Mouse (Mus musculus): Measurements from ENCODE around the gene Trpm5. TPM values are rescaled to one million over a fixed set of nuclear protein-coding genes. Genes with fewer than 3 reads are reported as not detected.

Trpm5 gene
- polyA plus RNA-seq, 1 experiment, result not detected

DNA sequence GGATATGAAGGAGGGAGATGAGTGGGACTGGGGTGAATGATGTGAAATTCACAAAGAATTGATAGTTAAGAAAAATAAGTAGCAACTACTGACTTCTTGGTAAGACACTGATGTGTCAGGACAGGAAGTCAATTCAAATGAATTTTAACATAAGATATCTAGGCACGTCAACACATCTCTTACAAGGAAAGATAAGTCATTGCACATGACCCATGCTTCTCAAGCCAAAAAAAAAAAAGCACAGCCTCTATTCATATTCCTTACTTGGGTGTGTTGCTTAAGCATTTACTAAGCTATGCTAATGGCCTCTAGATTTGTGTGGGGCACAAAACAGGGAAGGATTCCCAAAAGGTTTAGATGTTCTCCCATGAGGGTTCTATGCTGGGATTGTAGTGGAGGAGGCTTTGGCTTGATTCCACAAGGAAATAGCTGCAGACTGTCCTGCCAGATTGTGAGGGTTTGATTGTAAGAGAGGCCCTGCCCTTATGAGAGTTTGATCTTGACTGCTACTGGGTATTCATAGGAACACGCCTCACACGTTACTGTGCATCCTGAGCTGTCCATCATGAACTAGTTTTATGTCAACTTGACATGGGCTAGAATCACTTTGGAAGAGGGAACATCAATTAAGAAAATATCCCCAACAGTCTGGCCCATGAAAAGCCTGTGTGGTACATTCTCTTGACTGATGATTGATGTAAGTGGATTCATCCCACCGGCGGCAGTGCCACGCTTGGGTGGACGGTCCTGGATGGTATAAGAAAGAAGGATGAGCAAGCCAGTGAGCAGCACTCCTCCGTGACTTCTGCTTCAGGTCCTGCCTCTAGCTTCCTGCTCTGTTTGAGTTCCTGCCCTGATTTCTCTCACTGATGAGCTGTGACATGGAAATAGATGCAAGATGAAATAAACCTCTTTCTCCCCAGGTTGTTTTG lies 59.7 kb downstream of the Trpm5 start:
- peaks cover 36% of the 10 kb centered on the region for H3K4me1 ChIP-seq (ENCODE audit: control insufficient read depth, insufficient read depth, low read length)
- H3K27ac ChIP-seq (ENCODE audit: insufficient read depth, low read depth, low read length), result no peak overlapping the region
- TF ChIP-seq POLR2A (IDR thresholded peaks at IDR 0.05; ENCODE audit: borderline replicate concordance, low read depth, low read length) (no peak), CTCF (IDR thresholded peaks at IDR 0.05; ENCODE audit: low read depth, low read length) (no peak)
- H3K4me3 ChIP-seq (ENCODE audit: insufficient read depth, low read length), result no peak overlapping the region

DNA sequence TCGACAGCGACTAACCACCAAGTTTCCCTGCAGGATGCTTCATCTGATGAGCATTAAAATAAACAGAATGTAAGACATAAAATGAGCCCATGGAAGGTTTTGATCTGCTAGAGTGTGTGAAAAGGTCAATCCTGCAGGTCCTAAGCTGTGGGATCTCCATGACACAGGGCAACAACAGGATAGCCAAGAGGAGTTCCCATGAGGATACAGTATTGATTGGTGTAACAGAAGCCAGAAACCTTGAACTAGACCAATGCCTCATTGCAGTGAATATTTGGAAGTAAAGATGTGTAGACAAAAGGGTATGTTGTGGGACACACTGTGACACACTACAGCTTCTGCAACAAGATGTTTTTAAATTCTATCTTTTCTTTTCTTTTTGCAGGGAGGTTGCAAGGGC lies 60.3 kb downstream of the Trpm5 start:
- Histone ChIP-seq H3K4me1 (ENCODE audit: control insufficient read depth, insufficient read depth, low read length) (peaks cover 29% of the 10 kb centered on the region), H3K4me3 (ENCODE audit: insufficient read depth, low read length) (no peak overlapping the region), H3K27ac (ENCODE audit: insufficient read depth, low read depth, low read length) (no peak overlapping the region)
- TF ChIP-seq POLR2A (IDR thresholded peaks at IDR 0.05; ENCODE audit: borderline replicate concordance, low read depth, low read length) (no peak), CTCF (IDR thresholded peaks at IDR 0.05; ENCODE audit: low read depth, low read length) (no peak)

DNA sequence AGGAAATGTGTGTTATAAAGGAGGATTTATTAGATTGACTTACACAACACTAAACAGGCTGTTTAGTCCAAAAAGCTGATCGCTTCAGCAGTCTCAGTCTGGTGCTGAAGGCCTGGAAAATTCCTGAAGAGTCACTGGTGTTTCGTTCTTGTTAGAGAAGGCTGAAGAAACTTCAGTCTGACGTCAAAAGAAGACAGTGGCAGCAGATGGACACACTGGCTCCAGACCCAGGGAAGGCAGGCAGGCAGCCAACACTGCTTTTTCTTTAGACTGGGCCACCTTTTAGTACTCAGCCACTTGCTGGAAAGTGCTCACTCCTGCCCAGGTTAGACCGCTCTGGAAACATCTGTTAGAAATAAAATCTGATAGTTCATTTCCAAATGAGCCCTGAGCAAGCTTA lies 60.9 kb downstream of the Trpm5 start:
- Histone ChIP-seq H3K27ac (ENCODE audit: insufficient read depth, low read depth, low read length) (no peak overlapping the region), H3K4me1 (ENCODE audit: control insufficient read depth, insufficient read depth, low read length) (peaks cover 25% of the 10 kb centered on the region), H3K4me3 (ENCODE audit: insufficient read depth, low read length) (no peak overlapping the region)
- TF ChIP-seq POLR2A (IDR thresholded peaks at IDR 0.05; ENCODE audit: borderline replicate concordance, low read depth, low read length) (no peak), CTCF (IDR thresholded peaks at IDR 0.05; ENCODE audit: low read depth, low read length) (no peak)

DNA sequence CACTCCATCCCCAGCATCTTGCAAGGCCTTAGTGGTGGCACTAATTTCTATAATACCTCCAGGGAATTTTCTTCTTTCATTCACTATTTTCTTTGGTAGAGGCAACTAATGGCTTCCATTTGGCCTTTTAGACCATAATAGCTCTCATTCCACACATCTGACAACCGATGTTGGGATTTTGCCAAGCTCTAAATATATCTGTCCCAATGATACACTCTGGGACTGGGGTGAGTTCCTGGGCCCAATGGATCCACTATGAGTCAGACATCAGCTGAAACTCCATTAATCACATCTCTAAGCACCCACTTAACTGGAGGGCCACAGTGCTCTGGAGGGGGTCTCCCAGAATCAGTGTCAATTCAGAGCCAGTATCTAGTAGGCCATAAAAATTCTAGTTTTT lies 62.6 kb downstream of the Trpm5 start:
- no peak overlapping the region for H3K27ac ChIP-seq (ENCODE audit: insufficient read depth, low read depth, low read length)

DNA sequence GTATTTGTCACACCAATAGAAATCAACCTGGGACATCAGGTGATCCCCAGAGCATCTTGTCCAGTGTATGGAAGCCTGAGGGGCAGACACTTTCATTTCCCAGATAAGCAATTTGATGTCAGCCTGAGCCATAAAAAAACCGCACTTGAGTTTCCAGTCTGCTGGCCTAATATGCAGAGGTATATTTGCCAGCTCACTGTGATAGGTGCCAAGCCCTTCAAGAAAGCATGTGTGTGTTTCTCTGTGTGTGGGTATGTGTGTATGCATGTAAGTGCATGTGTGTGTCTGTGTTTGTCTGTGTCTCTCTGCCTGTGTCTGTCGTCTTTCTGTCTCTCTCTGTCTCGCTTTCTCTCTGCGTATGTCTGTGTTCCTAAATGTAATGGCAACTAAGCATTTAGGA lies 67.2 kb downstream of the Trpm5 start:
- peaks cover 12% of the 10 kb centered on the region for H3K4me1 ChIP-seq (ENCODE audit: control insufficient read depth, insufficient read depth, low read length)
- H3K27ac ChIP-seq (ENCODE audit: insufficient read depth, low read depth, low read length), result no peak overlapping the region
- no peak overlapping the region for H3K4me3 ChIP-seq (ENCODE audit: insufficient read depth, low read length)
- no peak for TF ChIP-seq POLR2A (IDR thresholded peaks at IDR 0.05; ENCODE audit: borderline replicate concordance, low read depth, low read length)
- TF ChIP-seq CTCF (IDR thresholded peaks at IDR 0.05; ENCODE audit: low read depth, low read length), result no peak

More for the DNA sequence above, 62.6 kb downstream of the Trpm5 start:
- TF ChIP-seq CTCF (IDR thresholded peaks at IDR 0.05; ENCODE audit: low read depth, low read length) (no peak), POLR2A (IDR thresholded peaks at IDR 0.05; ENCODE audit: borderline replicate concordance, low read depth, low read length) (no peak)
- Histone ChIP-seq H3K4me1 (ENCODE audit: control insufficient read depth, insufficient read depth, low read length) (peaks cover 9% of the 10 kb centered on the region), H3K4me3 (ENCODE audit: insufficient read depth, low read length) (no peak overlapping the region)

DNA sequence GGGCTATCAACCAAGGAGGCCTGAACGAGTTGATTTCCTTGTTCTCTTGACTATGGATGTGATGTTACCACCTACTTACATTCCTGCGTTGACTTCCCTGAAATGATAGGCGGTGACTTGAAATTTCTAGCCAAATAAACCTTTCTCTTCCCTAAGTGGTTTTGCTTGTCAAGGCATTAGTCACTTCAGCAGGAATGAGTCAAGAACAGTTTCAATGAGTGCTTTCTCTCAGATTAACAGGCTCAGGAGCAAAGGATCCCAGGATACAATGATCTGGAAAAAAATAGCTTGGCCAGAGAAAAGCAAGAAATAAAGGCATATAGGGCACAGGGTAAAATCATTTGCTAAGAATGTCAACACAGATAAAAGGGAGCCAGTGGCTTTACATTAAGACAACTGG lies 68.9 kb downstream of the Trpm5 start:
- TF ChIP-seq CTCF (IDR thresholded peaks at IDR 0.05; ENCODE audit: low read depth, low read length) (no peak), POLR2A (IDR thresholded peaks at IDR 0.05; ENCODE audit: borderline replicate concordance, low read depth, low read length) (no peak)
- Histone ChIP-seq H3K27ac (ENCODE audit: insufficient read depth, low read depth, low read length) (no peak overlapping the region), H3K4me3 (ENCODE audit: insufficient read depth, low read length) (no peak overlapping the region), H3K4me1 (ENCODE audit: control insufficient read depth, insufficient read depth, low read length) (peaks cover 27% of the 10 kb centered on the region)

DNA sequence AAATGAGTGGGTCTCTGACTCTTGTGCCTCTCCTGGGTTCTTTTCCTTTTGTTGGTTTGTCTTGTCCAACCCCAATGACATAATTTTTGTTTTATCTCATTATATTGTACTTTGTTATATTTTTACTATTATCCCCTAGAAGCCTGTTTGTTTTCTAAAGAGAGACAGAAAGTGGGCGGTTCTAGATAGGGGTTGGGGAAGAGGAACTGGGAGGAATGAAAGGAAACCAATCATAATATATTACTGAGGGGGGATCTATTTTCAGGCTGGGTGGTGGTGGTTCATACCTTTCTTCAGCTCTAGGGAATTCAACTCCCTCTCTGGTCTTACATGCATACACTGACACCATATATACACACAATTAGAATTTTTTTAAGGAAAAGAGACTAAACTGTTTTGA lies 70.1 kb downstream of the Trpm5 start:
- TF ChIP-seq CTCF (IDR thresholded peaks at IDR 0.05; ENCODE audit: low read depth, low read length) (no peak), POLR2A (IDR thresholded peaks at IDR 0.05; ENCODE audit: borderline replicate concordance, low read depth, low read length) (no peak)
- Histone ChIP-seq H3K4me3 (ENCODE audit: insufficient read depth, low read length) (no peak overlapping the region), H3K27ac (ENCODE audit: insufficient read depth, low read depth, low read length) (no peak overlapping the region), H3K4me1 (ENCODE audit: control insufficient read depth, insufficient read depth, low read length) (peaks cover 28% of the 10 kb centered on the region)

DNA sequence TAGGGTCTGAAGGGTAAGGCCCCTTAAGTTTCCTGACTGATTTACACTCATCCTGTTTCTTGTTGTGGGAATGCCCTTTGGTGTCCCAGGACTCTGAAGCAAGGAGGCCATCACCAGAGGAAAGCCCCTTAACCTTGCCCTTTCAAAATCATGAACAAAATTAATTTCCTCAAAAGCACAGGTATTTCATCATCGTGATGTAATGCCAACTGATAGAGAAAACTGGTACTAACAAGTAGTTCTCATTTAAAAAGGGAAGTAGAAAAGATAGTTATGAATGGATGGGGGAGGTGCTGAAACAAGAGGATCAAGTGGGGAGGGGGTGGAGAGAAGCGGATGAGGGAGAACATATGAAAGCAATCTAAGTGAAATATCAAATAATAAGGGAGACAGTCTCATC lies 70.9 kb downstream of the Trpm5 start:
- no peak overlapping the region for H3K27ac ChIP-seq (ENCODE audit: insufficient read depth, low read depth, low read length)
- H3K4me1 ChIP-seq (ENCODE audit: control insufficient read depth, insufficient read depth, low read length), result peaks cover 28% of the 10 kb centered on the region
- TF ChIP-seq POLR2A (IDR thresholded peaks at IDR 0.05; ENCODE audit: borderline replicate concordance, low read depth, low read length) (no peak), CTCF (IDR thresholded peaks at IDR 0.05; ENCODE audit: low read depth, low read length) (no peak)
- H3K4me3 ChIP-seq (ENCODE audit: insufficient read depth, low read length), result no peak overlapping the region

DNA sequence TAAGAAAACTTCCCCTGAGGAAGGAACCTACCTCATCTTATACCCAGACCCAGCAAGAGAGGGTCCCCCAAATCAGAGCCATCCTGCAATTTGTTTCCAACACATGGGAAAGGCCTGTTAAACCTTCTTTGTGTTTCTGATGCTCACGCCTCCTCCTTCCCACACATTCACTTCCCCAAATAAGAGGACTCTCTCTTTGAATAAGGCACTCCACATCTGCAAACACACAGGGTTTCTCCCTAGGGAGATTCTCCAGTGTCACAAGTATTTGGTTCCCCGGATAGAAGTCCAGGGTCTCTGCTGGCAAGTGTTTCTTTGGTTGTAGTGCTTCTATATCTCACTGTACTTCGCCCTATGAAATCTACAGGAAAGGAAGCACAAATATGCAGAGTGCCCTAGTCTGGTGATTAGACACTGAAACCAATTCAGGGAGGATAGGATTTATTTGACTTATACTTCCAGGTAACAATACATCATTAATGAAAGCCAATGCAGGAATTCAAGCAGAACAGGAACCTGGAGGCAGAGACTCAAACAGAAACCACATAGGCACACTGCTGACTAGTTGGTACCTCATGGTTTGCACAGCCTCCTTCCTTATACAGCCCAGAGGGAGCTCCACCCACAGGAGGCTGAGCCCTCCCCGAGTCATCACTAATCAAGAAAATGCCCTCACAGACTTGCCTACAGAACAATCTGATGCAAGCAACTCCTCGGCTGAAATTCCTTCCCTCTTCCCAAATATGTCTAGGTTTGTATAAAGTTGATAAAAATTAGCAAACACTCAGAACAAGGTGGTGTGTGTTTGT lies 72.9 kb downstream of the Trpm5 start:
- H3K4me3 ChIP-seq (ENCODE audit: insufficient read depth, low read length), result no peak overlapping the region
- no peak for TF ChIP-seq POLR2A (IDR thresholded peaks at IDR 0.05; ENCODE audit: borderline replicate concordance, low read depth, low read length)
- no peak for TF ChIP-seq CTCF (IDR thresholded peaks at IDR 0.05; ENCODE audit: low read depth, low read length)
- H3K27ac ChIP-seq (ENCODE audit: insufficient read depth, low read depth, low read length), result no peak overlapping the region
- H3K4me1 ChIP-seq (ENCODE audit: control insufficient read depth, insufficient read depth, low read length), result peaks cover 28% of the 10 kb centered on the region

DNA sequence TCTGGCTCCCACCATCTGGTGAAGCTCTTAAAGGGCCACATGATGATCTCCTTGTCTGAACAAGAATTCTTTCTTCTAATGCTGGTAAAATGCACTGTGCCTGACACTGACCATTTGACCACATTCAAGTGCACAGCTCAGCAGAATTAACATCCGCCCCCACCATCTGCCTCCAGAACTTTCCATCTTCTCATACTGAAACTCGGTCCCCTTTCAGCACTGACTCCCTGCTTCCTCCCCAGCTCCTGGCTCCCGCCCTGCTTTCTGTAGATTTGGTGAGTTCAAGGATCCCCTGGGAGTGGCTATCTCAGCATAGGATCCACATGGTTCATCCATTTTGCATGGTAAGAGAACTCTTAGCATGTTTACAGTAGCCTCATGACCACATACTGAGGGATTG lies 73.7 kb downstream of the Trpm5 start:
- Histone ChIP-seq H3K4me1 (ENCODE audit: control insufficient read depth, insufficient read depth, low read length) (peaks cover 29% of the 10 kb centered on the region), H3K27ac (ENCODE audit: insufficient read depth, low read depth, low read length) (no peak overlapping the region), H3K4me3 (ENCODE audit: insufficient read depth, low read length) (no peak overlapping the region)
- no peak for TF ChIP-seq POLR2A (IDR thresholded peaks at IDR 0.05; ENCODE audit: borderline replicate concordance, low read depth, low read length)
- TF ChIP-seq CTCF (IDR thresholded peaks at IDR 0.05; ENCODE audit: low read depth, low read length), result no peak

Measured in bone marrow macrophage, adult 2 months (primary cell).